Mouse (Mus musculus): ENCODE data around the gene Esr1.

GRCm38 (mm10) chr10:4570778-4571177, 40.6 kb upstream of the Esr1 start:
- no peak for TF ChIP-seq POLR2A (IDR thresholded peaks at IDR 0.05; ENCODE audit: low read depth, low read length)
- TF ChIP-seq CTCF (IDR thresholded peaks at IDR 0.05; ENCODE audit: extremely low read depth, insufficient read length, insufficient replicate concordance, low read depth, low read length): no peak

Data from small intestine, adult 2 months (tissue).